Mouse (Mus musculus): ENCODE measurements around the gene Inip.
"Not testable (repeated sequence)": the region's sequence is repeated elsewhere in the genome, so short reads cannot be mapped to it uniquely, and the experiment has no call there.

The Inip gene

GRCm38 (mm10) chr4:59807521-59807920 lies 6.1 kb upstream of the Inip start:
- DNase-seq = no peak

GRCm38 (mm10) chr4:59806879-59807195 lies 5.4 kb upstream of the Inip start:
- DNase-seq = no peak

- peak; percentile 44 for DNase-seq
Observed at GRCm38 (mm10) chr4:59805968-59806878, 4.8 kb upstream of the Inip start.

GRCm38 (mm10) chr4:59805181-59805967 lies 4.0 kb upstream of the Inip start, which contains the start of gene Snx30:
Snx30 (plus strand) TSS chr4:59805840.
- DNase-seq = peak; percentile 94

GRCm38 (mm10) chr4:59804754-59805153 lies 3.4 kb upstream of the Inip start:
- no peak for DNase-seq

- DNase-seq = no peak
Observed at GRCm38 (mm10) chr4:59803358-59803757, 2.0 kb upstream of the Inip start.

- peak; percentile 40 for DNase-seq
Observed at GRCm38 (mm10) chr4:59802792-59803191, 1.4 kb upstream of the Inip start.

GRCm38 (mm10) chr4:59802107-59802506 lies 718 bp upstream of the Inip start:
- no peak for DNase-seq

- no peak for DNase-seq
Observed at GRCm38 (mm10) chr4:59800181-59800580, 1.2 kb downstream of the Inip start.

GRCm38 (mm10) chr4:59795788-59796455 lies 5.5 kb downstream of the Inip start:
- no peak for DNase-seq

GRCm38 (mm10) chr4:59794116-59794515 lies 7.3 kb downstream of the Inip start:
- no peak for DNase-seq

GRCm38 (mm10) chr4:59793626-59794025 lies 7.8 kb downstream of the Inip start:
- not testable (repeated sequence) for DNase-seq

GRCm38 (mm10) chr4:59789015-59789414 lies 12.4 kb downstream of the Inip start:
- DNase-seq = no peak

- no peak for DNase-seq
Observed at GRCm38 (mm10) chr4:59787126-59787525, 14.3 kb downstream of the Inip start.

- DNase-seq = peak; percentile 76
Observed at GRCm38 (mm10) chr4:59786661-59787060, 14.7 kb downstream of the Inip start.

GRCm38 (mm10) chr4:59785412-59785811 lies 16.0 kb downstream of the Inip start:
- no peak for DNase-seq

- peak; percentile 95 for DNase-seq
Observed at GRCm38 (mm10) chr4:59783685-59784279, 17.6 kb downstream of the Inip start.

- DNase-seq = no peak
Observed at GRCm38 (mm10) chr4:59782853-59783684, 18.3 kb downstream of the Inip start.

- no peak for DNase-seq
Observed at GRCm38 (mm10) chr4:59780568-59780967, 20.8 kb downstream of the Inip start.

GRCm38 (mm10) chr4:59777828-59778227 lies 23.6 kb downstream of the Inip start:
- no peak for DNase-seq

- no peak for DNase-seq
Observed at GRCm38 (mm10) chr4:59772171-59772879, 29.1 kb downstream of the Inip start.
